Mouse (Mus musculus) urinary bladder, adult 18-20 months (tissue): ENCODE data around the gene Spag16.
"Not testable (repeated sequence)": the region's sequence is repeated elsewhere in the genome, so short reads cannot be mapped to it uniquely, and the experiment has no call there.

Experiments used
- DNase-seq, 2 experiments: peaks; one replicate each; pipeline ENCODE4 v3.0.0; 2022; ENCODE audit warnings: low spot score in 2 of 2, mixed read lengths in 2 of 2

Spag16 gene

GRCm38 (mm10) chr1:69826806-69827703 is at the start of gene Spag16:
Spag16 (plus strand) TSS chr1:69826970.
- peak in 1 of 2 experiments; percentile 4 for DNase-seq

GRCm38 (mm10) chr1:69785129-69785528 is 41.6 kb upstream of the Spag16 start:
- DNase-seq, result no peak

GRCm38 (mm10) chr1:69786716-69787115 is 40.1 kb upstream of the Spag16 start:
- DNase-seq, result no peak

GRCm38 (mm10) chr1:69787379-69787778 is 39.4 kb upstream of the Spag16 start:
- peak in 1 of 2 experiments; percentile 7 for DNase-seq

- DNase-seq, result peak; percentile 17 to 30
Measured at GRCm38 (mm10) chr1:69790337-69791250, 36.2 kb upstream of the Spag16 start.

- DNase-seq, result no peak
Measured at GRCm38 (mm10) chr1:69798948-69799565, 27.7 kb upstream of the Spag16 start.

- DNase-seq, result no peak
Measured at GRCm38 (mm10) chr1:69810161-69810560, 16.6 kb upstream of the Spag16 start.

GRCm38 (mm10) chr1:69825635-69826034 is 1.1 kb upstream of the Spag16 start:
- DNase-seq, result not testable (repeated sequence)

- DNase-seq, result no peak
Measured at GRCm38 (mm10) chr1:69828872-69829479, 2.2 kb downstream of the Spag16 start.

GRCm38 (mm10) chr1:69830586-69830985 is 3.8 kb downstream of the Spag16 start:
- no peak for DNase-seq

GRCm38 (mm10) chr1:69831002-69831401 is 4.2 kb downstream of the Spag16 start:
- no peak for DNase-seq

GRCm38 (mm10) chr1:69833476-69833875 is 6.7 kb downstream of the Spag16 start:
- not testable (repeated sequence) for DNase-seq

- no peak for DNase-seq
Measured at GRCm38 (mm10) chr1:69853436-69853835, 26.7 kb downstream of the Spag16 start.

- DNase-seq, result no peak
Measured at GRCm38 (mm10) chr1:69867776-69868175, 41.0 kb downstream of the Spag16 start.

GRCm38 (mm10) chr1:69956606-69957005 is 129.8 kb downstream of the Spag16 start:
- no peak for DNase-seq

- no peak for DNase-seq
Measured at GRCm38 (mm10) chr1:69996874-69997273, 170.1 kb downstream of the Spag16 start.

GRCm38 (mm10) chr1:70012991-70013390 is 186.2 kb downstream of the Spag16 start:
- DNase-seq, result no peak

GRCm38 (mm10) chr1:70037384-70037783 is 210.6 kb downstream of the Spag16 start:
- no peak for DNase-seq

- no peak for DNase-seq
Measured at GRCm38 (mm10) chr1:70067404-70067803, 240.6 kb downstream of the Spag16 start.

GRCm38 (mm10) chr1:70073440-70073839 is 246.7 kb downstream of the Spag16 start:
- DNase-seq, result no peak

- no peak for DNase-seq
Measured at GRCm38 (mm10) chr1:70078806-70079205, 252.0 kb downstream of the Spag16 start.
